Mouse (Mus musculus) midbrain, embryonic 13.5 days (tissue): ENCODE measurements around the gene Elmsan1. TPM values are rescaled to one million over a fixed set of nuclear protein-coding genes. Genes with fewer than 3 reads are reported as not detected.
A peak's percentile ranks its signal among the peaks of the same experiment; 100 is the strongest.

Source experiments
- ATAC-seq: fragments of 200-750 bp; cut with Nextera tagmentation; 2 replicates; pipeline ENCODE4 v1.8.0; 2017; ENCODE audit warnings: mild to moderate bottlenecking, moderate TSS enrichment, moderate library complexity
- H3K27ac ChIP-seq: fragments of 300-500 bp; sonication (generic); 2 replicates; pipeline ENCODE4 v1.5.1; 2015; ENCODE audit warnings: inconsistent platforms, mild to moderate bottlenecking, moderate library complexity
- H3K27me3 ChIP-seq: fragments of 300-500 bp; sonication (generic); 2 replicates; pipeline ENCODE4 v1.6.1; 2015; ENCODE audit warnings: mild to moderate bottlenecking, inconsistent platforms
- H3K36me3 ChIP-seq: fragments of 300-500 bp; sonication (generic); 2 replicates; pipeline ENCODE4 v1.6.1; 2015; ENCODE audit warnings: mild to moderate bottlenecking, inconsistent platforms
- H3K4me1 ChIP-seq: fragments of 300-500 bp; sonication (generic); replicated peaks from 2 replicates; pipeline ENCODE4 v1.6.1; 2015; ENCODE audit warnings: inconsistent platforms
- H3K4me2 ChIP-seq: fragments of 300-500 bp; sonication (generic); replicated peaks from 2 replicates; pipeline ENCODE4 v1.6.1; 2015; ENCODE audit warnings: moderate library complexity, mild to moderate bottlenecking, inconsistent platforms
- H3K4me3 ChIP-seq: fragments of 300-500 bp; sonication (generic); replicated peaks from 2 replicates; pipeline ENCODE4 v1.5.1; 2015; ENCODE audit warnings: mild to moderate bottlenecking, inconsistent platforms
- H3K9ac ChIP-seq: fragments of 300-500 bp; sonication (generic); replicated peaks from 2 replicates; pipeline ENCODE4 v1.6.1; 2015; ENCODE audit warnings: mild to moderate bottlenecking, inconsistent platforms
- H3K9me3 ChIP-seq: fragments of 300-500 bp; sonication (generic); 2 replicates; pipeline ENCODE4 v1.6.1; 2016; ENCODE audit warnings: mild to moderate bottlenecking, inconsistent platforms
- WGBS: fragments of 180-500 bp; shearing (Covaris S2); methylation state at CpG from one replicate; pipeline ENCODE4 v1.1.7; 2015; 5-methylcytosine and 5-hydroxymethylcytosine counted together
- polyA plus RNA-seq: library from polyadenylated mRNA; unstranded; fragments of >200 nt; fragmentation: Nextera tagmentation; extraction: Ambion mirVana; gene quantifications from 2 replicates; pipeline ENCODE4 v1.2.1, GENCODE M21; 2015

The Elmsan1 gene
- polyA plus RNA-seq, 1 experiment from 2014 or later: 5.2 TPM

DNA sequence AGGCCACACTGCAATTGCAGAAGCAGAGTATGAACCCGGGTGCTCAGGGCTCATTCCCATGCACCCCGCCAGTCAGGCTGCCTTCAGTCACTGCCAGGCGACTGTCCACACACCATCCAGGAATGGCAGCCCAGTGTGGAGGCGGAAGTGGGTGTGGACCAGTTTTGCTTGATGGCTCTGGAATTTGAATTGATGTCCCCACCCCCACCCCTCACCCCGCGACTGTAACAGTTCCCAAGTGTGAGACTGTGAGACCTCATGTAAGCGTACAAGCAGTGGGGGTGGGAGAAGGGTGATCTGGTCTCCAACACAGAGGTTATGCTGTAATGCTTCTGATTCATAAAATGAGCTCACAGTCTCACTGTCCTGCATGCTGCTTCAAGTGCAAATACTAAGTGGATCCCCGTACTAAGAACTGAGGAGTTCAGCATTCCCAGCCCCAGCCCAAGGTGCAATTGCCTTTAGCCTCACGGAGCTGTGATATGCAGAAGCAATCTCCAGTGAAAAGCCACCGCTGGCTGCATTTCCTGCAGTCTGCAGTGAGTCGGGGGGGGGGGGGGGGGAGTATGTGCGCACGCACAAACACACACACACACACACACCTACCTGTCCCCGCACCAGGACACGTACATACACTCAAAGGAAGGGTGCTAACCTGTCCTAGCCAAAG, 28.4 kb downstream of the Elmsan1 start:
- H3K4me3 ChIP-seq: no peak overlapping the region
- 55% methylated on average over 11 of the region's 15 CpGs for WGBS
- peaks cover 78% of the 10 kb centered on the region for H3K4me1 ChIP-seq

DNA sequence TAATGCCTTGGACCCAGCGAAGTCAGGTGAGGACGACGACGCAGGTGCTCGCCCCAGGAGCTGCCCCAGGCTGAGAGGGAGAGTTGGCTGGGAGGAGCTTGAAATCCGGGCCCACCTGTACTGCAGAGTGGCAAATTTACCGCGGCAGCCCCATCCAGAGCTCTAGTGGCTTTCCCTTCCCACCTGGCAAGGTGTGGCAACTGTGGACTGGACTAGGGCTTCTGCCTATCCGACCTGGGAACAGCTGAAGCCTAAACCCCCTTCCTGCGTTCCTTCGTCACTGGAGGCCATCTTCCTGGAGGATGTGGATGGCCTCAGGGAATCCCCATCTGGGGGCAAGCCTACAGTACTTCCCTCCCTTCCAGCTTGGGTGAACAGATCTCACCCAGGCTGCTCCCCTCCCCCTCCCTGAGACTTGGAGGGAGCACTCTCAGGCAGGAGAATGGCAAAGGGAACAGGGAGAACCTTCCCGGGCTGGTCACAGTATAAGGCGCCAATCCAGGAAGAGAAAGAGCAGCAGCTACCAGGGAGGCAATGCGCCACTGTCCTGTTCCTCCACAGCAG, 29.7 kb downstream of the Elmsan1 start:
- WGBS: 67% methylated on average over 14 of the region's 14 CpGs
- ATAC-seq: no peak
- H3K27me3 ChIP-seq: no peaks in the 10 kb centered on the region
- no peak overlapping the region for H3K27ac ChIP-seq
- peaks cover 65% of the 10 kb centered on the region for H3K4me1 ChIP-seq
- no peak overlapping the region for H3K4me2 ChIP-seq
- H3K36me3 ChIP-seq: no peaks in the 10 kb centered on the region
- H3K9ac ChIP-seq: 0 out of 2 replicates have a peak overlapping the region, but pooled peaks have one; percentile 12
- H3K9me3 ChIP-seq: no peaks in the 10 kb centered on the region
- no peak overlapping the region for H3K4me3 ChIP-seq

More for the DNA sequence above, 28.4 kb downstream of the Elmsan1 start:
- H3K9me3 ChIP-seq: no peaks in the 10 kb centered on the region
- no peak overlapping the region for H3K4me2 ChIP-seq
- H3K9ac ChIP-seq: no peak overlapping the region
- no peak overlapping the region for H3K27ac ChIP-seq
- ATAC-seq: no peak
- no peaks in the 10 kb centered on the region for H3K27me3 ChIP-seq
- no peaks in the 10 kb centered on the region for H3K36me3 ChIP-seq

DNA sequence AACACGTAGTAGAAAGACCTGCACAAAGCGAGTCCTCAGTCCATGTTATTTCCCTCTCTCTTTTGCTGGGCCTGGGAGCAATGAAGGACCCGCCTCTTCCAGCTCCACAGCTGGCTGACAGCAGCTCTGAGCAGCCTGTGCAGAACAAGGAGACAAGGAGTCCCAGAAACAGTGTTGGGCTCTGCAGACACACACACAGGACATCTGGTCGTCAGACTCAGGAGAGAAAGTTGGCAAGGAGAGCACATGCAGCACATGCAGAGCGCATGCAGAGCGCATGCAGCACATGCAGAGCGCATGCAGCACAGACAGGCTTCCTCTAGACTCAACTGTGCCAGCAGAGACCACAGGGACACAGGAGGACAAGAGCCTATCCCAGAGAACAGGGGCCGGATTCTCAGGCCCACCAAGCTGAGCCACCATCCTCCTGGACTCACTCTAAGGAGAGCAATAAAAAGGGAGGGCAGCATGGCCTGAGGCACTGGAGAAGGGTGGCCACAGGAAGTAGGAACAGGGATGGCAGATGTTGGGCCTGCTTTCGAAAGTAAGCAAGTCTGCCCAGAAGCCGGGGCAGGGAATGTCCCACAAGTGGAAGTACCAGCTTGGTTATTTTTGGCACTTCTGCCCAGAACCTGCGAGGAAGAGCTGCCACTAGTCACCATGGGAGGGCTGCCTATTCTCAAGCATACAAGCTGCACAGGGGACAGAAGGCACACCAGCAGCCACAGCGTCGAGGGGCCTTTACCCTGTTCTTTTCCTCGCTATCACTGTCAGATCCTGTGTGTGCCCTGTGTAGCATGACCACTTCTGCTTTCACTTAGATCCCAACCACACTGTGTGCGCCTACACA, 30.7 kb downstream of the Elmsan1 start:
- Histone ChIP-seq H3K9ac (no peak overlapping the region), H3K36me3 (no peaks in the 10 kb centered on the region), H3K27me3 (no peaks in the 10 kb centered on the region), H3K4me2 (no peak overlapping the region), H3K4me3 (no peak overlapping the region), H3K9me3 (no peaks in the 10 kb centered on the region), H3K27ac (peak overlapping the region; percentile 27; the same call in 1 of the 2 replicates), H3K4me1 (peaks cover 65% of the 10 kb centered on the region)
- WGBS: 84% methylated on average over 15 of the region's 15 CpGs
- ATAC-seq: no peak

DNA sequence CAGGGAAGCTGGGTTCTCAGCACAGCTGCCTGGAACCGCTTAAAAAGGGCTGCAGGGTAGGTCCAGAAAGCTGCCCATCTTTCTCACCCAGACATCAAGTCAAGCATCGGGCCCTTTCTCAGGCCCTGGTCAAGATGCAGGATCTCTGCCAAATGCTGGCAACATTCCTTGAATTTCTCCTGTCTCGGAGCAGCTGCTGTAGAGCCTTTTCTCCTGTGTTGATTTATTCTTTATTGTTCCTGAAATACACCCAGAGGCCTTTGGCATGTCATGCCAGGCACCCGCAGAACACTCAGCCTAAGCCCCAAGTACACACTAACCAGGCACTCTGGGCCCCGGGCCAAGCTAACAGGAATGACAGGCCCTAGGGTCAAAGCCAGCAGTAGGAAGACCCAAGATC, 31.7 kb downstream of the Elmsan1 start:
- 69% methylated on average over 5 of the region's 5 CpGs for WGBS

GRCm38 (mm10) chr12:84186536-84186935, 32.1 kb downstream of the Elmsan1 start:
- Histone ChIP-seq H3K9me3 (no peaks in the 10 kb centered on the region), H3K4me2 (no peak overlapping the region), H3K27me3 (no peaks in the 10 kb centered on the region), H3K36me3 (no peaks in the 10 kb centered on the region), H3K4me3 (no peak overlapping the region), H3K27ac (no peak overlapping the region), H3K4me1 (peaks cover 59% of the 10 kb centered on the region), H3K9ac (no peak overlapping the region)
- no peak for ATAC-seq
- 60% methylated on average over 3 of the region's 3 CpGs for WGBS

More for the DNA sequence above, 31.7 kb downstream of the Elmsan1 start:
- Histone ChIP-seq H3K27ac (no peak overlapping the region), H3K4me2 (no peak overlapping the region), H3K4me3 (no peak overlapping the region), H3K9me3 (no peaks in the 10 kb centered on the region), H3K36me3 (no peaks in the 10 kb centered on the region), H3K27me3 (no peaks in the 10 kb centered on the region), H3K9ac (no peak overlapping the region), H3K4me1 (peaks cover 59% of the 10 kb centered on the region)
- ATAC-seq: no peak; the same call in 1 of the 2 replicates

- Histone ChIP-seq H3K36me3 (no peaks in the 10 kb centered on the region), H3K4me2 (no peak overlapping the region), H3K27ac (no peak overlapping the region), H3K4me3 (no peak overlapping the region), H3K9me3 (no peaks in the 10 kb centered on the region), H3K9ac (no peak overlapping the region), H3K27me3 (no peaks in the 10 kb centered on the region), H3K4me1 (peaks cover 59% of the 10 kb centered on the region)
- ATAC-seq: no peak
- 73% methylated on average over 6 of the region's 6 CpGs for WGBS
Measured at GRCm38 (mm10) chr12:84185547-84185946, 33.1 kb downstream of the Elmsan1 start.

DNA sequence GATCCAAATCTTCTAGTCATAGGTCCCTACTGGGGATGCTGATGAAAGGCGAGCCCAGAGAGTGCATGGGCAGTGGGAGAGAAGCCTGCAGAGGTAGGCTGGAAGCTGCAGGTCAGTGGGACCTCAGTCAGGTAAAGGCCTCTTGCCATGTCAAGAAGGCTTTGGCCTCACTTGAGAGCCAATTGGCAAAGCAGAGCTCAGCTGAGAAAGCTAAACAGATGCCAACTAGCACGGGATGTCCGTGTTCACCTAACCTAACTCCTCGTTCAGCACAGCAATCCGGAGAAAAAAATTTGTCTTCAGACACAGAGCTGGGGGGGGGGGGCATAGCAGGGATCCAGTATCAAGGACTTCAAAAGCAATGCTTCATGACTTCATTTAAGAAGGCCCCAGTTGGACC, 33.7 kb downstream of the Elmsan1 start:
- no peak for ATAC-seq
- no peak overlapping the region for H3K27ac ChIP-seq
- 85% methylated on average over 5 of the region's 5 CpGs for whole genome bisulfite sequencing

GRCm38 (mm10) chr12:84181999-84182398, 36.7 kb downstream of the Elmsan1 start:
- Histone ChIP-seq H3K27me3 (no peaks in the 10 kb centered on the region), H3K4me2 (peak overlapping the region; percentile 9; the same call in 1 of the 2 replicates), H3K4me3 (no peak overlapping the region), H3K9me3 (no peaks in the 10 kb centered on the region), H3K4me1 (peaks cover 52% of the 10 kb centered on the region), H3K27ac (0 out of 2 replicates have a peak overlapping the region, but pooled peaks have one; percentile 74), H3K36me3 (no peaks in the 10 kb centered on the region), H3K9ac (no peak overlapping the region)
- WGBS: 73% methylated on average over 6 of the region's 6 CpGs
- ATAC-seq: no peak

More for the DNA sequence above, 33.7 kb downstream of the Elmsan1 start:
- Histone ChIP-seq H3K9ac (no peak overlapping the region), H3K4me2 (no peak overlapping the region), H3K36me3 (no peaks in the 10 kb centered on the region), H3K4me1 (peaks cover 59% of the 10 kb centered on the region), H3K4me3 (no peak overlapping the region), H3K27me3 (no peaks in the 10 kb centered on the region), H3K9me3 (no peaks in the 10 kb centered on the region)

GRCm38 (mm10) chr12:84180701-84181435, 37.8 kb downstream of the Elmsan1 start:
- peak overlapping the region; percentile 74 for H3K27ac ChIP-seq
- H3K9me3 ChIP-seq: no peaks in the 10 kb centered on the region
- no peak overlapping the region for H3K4me2 ChIP-seq
- H3K4me3 ChIP-seq: no peak overlapping the region
- no peaks in the 10 kb centered on the region for H3K27me3 ChIP-seq
- 0 out of 2 replicates have a peak overlapping the region, but pooled peaks have one; percentile 24 for H3K9ac ChIP-seq
- H3K4me1 ChIP-seq: peaks cover 59% of the 10 kb centered on the region
- peak; percentile 86 for ATAC-seq
- H3K36me3 ChIP-seq: no peaks in the 10 kb centered on the region
- 65% methylated on average over 8 of the region's 8 CpGs for whole genome bisulfite sequencing

DNA sequence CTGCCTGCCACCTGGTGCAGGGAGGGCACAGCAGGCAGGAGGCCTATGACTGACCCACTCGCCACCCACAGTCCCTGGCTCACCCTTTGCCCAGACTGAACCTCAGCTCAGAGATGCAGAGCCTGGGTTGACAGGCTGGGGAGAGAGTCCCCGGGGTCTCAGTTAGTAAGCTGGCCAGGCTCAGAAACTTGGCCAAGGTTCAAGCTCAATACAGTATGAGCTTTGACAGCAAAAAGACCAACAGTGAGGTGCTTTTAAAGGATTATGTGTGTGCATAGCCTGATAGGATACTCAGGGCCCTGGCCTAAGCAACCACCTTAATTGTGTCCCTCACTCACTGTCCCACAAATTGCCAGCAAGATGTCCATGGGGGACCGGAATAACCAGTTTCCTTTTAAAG, 38.6 kb downstream of the Elmsan1 start:
- WGBS: 63% methylated on average over 3 of the region's 3 CpGs
- Histone ChIP-seq H3K36me3 (no peaks in the 10 kb centered on the region), H3K27me3 (no peaks in the 10 kb centered on the region), H3K9me3 (no peaks in the 10 kb centered on the region), H3K4me3 (no peak overlapping the region), H3K4me2 (no peak overlapping the region), H3K9ac (no peak overlapping the region), H3K4me1 (peaks cover 61% of the 10 kb centered on the region), H3K27ac (peak overlapping the region; percentile 74; the same call in 1 of the 2 replicates)
- no peak for ATAC-seq

- H3K27me3 ChIP-seq: no peaks in the 10 kb centered on the region
- WGBS: 67% methylated on average over 10 of the region's 10 CpGs
- H3K4me1 ChIP-seq: peaks cover 64% of the 10 kb centered on the region
Measured at GRCm38 (mm10) chr12:84178652-84179445, 39.8 kb downstream of the Elmsan1 start.

More at GRCm38 (mm10) chr12:84178652-84179445, 39.8 kb downstream of the Elmsan1 start:
- ATAC-seq: no peak
- Histone ChIP-seq H3K27ac (no peak overlapping the region), H3K36me3 (peaks cover 2% of the 10 kb centered on the region), H3K9ac (no peak overlapping the region; the same call in 1 of the 2 replicates), H3K4me2 (no peak overlapping the region), H3K4me3 (no peak overlapping the region), H3K9me3 (no peaks in the 10 kb centered on the region)
